Mouse (Mus musculus) adrenal gland, postnatal 14 days (tissue): ENCODE measurements at regions not wholly inside any gene's neighbourhood (a gene's known extent, or its start where the extent isn't known, plus 50 kb on each side); places are given as distances from the start of the nearest gene placed in this dataset.

ENCODE experiments used
- DNase-seq: peaks from one replicate; pipeline ENCODE4 v3.0.0; 2021; ENCODE audit warnings: mixed read lengths

DNA sequence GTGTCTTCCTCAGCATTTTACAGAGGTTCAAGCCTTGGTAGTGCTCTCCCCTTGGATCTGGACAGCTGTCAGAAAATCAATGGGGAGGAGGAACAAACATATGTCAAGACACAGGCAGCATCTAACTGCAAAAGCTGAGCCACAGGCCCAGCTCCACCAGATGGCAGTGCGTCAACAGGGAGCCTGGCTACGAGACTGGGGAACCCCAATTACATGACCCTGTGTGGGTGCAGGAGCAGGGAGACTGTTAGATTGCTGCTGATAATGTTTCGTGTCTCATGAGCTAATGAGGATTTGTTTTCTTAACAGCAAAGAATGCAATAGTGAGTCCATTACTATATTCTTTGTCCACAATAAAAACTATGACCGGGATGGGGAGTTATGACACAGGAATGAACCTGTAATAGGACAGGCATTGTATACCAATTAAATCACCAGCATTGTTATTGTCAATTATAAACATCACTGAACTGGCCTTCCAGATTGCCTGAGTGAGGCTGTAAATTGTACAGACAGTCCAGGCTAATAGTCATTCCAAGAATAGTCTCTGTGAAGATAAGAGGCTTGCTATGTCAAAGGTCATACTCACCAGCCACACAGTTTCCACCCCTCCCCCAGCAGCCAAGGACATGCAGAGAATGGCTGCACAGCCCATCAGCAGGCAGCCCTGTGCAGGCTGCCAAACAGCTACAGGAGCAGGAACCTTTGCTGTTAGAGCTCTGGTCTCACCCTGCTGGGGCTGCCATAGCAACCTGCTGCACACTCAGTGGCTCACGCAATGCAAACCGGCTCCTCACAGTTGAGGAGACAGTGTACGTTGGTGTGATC, 58.8 kb upstream of the Barx2 start:
- DNase-seq: peak; percentile 83

DNA sequence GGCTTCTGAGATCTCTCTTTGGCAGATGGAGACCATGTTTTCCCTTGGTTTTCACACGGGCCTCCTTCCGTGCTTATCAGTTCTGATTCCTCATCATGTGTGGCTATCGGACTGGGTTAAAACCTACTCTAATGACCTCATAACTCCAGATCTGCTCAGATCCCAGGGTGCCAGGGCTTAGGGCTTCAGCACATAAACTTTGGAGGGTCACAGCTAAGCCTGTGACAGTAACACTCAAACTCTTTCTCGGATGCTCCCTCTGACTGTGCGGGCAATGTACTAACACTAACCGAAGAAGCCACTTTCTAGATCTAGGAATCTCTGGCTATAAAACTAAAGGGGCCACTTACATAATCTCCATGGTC, 59.3 kb upstream of the Barx2 start:
- no peak for DNase-seq

DNA sequence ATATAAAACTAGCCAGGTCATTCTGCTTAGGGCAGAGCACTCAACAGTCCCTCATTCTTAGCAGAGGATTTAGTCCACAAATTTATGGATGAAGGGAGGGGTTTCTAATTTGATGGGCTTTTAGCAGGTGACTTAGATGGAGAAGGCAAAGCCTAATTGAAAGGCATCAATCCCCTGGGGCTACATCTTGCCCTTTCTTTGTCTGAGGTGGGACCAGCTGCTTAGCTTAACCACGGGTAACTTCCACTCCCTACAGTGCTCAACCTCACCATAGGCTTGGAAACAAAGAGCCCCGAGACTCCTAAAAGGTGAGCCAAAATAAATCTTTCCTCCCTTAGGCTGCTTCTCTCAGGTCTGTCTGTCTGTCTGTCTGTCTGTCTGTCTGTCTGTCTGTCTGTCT, 62.9 kb upstream of the Barx2 start:
- no peak for DNase-seq

DNA sequence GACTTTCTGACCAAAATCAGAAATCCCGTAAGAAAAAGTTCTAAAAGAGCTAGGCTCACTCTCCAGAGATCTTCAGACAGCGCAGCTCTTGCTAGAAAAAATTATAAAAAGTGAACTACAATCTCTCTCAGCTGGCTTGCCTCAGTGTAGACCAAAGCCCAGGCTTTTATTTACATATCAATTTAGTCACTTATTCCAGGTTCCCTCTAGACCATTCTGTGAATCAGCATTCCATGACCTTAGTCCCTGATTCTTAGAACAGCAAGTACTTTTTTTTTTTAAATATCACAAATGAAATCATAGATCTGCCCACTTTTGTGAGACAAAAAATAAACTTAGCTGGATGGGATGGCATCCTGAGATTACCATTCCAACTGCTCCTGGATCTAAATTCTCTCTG, 64.8 kb upstream of the Barx2 start:
- DNase-seq: no peak

DNA sequence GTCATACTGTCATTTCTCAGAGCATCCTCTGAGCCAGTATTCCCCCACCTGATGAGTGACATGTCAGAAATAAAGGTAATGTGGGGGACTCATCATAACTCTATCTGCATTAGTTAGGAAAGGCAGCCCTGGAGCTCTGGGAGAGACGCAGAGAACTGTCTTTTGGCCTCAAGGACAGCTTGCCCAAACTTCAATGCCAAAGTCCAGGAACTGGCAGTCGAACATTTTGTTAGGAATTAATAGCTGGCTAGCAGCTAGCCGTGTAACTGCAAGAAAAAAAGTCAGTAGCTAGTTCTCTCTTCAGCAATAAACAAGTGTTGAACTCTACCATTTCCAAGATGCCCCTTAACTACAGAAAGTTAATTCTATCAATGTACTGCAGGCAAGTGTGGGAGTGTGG, 65.9 kb upstream of the Barx2 start:
- DNase-seq: no peak

DNA sequence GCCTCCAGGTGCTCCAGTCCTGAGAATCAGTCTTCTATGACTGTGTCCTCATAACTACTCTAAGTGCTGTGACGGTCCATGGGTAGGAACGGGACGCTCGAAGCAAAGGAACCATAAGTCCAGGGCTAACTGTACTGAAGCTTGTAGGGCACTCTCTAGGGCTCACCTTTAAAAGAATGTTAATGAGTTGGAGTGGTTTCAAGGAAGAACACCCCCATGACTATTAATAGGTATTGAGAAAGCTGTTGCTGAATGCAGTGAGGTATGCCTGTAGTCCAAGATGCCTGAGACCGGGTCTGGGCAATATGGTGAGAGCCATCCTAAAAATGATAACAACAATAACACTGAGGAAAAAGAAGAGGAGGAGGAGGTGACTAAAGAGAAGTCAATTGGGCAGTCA, 67.2 kb upstream of the Barx2 start:
- no peak for DNase-seq

DNA sequence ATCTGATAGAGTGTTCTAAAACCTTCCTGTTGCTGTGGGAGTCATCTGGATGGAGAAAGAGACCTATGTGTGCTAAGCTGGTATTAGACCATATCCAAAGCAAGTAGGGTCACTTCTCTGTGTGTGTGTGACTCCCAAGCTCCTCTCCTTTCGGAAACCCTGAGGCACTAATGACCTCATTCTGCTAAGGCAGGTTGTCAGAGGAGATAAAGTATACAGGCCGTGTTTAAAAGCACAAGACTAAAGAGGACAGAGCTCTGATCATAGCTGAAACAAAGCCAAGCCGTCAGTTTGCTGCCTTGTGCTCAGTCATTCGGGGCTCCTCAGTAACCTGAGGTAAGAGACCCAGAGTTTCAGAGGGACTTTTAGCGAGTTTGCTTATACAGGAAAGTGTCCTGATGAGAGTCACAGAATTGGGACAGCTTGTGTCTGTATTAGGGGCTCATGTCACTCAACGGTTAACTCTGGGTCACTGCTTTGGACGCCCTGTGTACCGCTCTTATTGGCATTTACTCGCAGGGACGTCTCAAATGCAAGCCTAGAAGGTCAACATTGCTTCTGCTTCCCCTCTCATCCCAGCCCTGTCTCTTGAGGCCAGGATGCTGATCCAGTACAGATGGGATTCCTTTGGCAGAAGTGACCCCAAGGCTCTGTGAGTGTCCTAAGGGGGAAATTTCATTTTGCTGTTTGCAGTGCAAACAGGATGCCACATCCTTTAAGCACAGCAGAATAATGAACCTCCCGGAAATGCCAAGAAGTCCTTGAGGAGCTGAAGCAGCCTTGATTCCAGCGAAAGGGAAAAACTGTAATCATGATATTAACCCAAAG, 70.7 kb upstream of the Barx2 start:
- DNase-seq: peak; percentile 27

DNA sequence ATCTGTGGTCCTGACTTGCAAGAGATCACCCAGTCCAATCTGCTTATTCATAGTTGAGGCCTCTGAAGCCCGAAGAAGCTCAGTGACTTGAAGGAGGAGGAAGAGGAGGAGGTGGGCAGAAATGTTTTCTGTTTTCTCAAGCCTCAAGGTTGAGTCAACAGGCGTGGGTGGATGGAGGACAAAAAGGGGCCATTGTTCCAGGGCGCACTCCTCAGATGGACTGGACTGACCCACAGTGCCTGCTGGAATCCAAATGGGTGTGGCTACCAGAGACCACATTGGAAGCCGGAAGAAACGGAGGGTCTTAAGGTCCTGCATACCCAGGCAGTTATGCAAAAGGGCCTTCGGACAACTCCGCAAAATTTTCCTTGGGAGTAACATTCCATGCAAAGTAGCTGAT, 75.6 kb upstream of the Barx2 start:
- DNase-seq: peak; percentile 9

DNA sequence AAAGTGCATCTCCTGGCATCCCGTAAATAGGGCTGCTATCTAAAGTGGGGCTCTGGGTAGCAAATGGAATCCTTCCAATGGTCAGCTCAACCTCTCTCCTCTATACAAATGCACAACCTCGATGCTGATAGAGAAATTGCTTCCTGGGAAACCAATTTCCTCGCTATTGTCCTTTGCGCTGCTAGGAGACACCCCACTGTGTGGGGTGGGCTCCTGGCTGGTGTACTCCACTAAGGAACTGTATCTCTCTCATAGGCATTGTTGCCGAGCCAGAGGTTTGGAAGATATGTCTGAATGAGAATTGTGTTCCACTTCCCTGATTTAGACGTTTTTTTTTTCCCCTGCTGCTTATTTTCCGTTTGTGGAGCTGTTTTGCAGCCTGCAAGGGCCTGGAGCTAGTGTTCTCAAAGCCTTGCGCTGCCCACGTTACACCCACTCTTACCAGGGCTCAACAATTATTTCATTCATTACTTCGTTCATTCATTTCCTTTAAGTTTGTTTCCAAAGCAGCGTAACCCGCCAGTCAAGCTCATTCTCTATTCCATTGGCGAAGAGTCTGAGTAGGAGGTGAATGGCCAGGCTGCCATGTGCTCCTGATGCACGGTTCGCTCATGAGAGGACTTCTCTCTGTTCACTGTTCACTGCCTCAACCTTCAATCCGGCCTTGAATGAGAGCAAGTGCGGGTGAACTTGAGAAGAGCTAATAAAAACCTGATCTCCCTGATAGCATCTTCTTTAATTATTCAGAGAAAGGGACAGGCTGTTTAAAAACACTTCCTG, 76.5 kb upstream of the Barx2 start:
- no peak for DNase-seq

DNA sequence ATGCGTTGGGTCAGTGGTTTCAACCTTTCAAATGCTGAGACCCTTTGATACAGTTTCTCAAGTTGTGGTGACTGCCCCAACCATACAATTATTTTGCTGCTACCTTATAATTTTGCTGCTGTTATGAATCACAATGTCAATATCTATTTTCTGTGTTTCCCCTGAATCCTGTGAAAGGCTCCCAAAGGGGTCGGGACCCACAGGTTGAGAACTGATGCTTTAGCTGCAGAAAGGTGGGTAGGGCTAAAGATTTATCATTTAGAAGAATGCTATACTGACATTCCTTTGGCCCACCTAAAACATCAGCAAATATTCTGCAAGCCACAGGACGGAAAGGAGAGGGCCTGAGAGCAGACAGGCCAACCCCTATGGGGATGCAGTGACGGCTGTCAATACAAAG, 77.2 kb upstream of the Barx2 start:
- DNase-seq: no peak

DNA sequence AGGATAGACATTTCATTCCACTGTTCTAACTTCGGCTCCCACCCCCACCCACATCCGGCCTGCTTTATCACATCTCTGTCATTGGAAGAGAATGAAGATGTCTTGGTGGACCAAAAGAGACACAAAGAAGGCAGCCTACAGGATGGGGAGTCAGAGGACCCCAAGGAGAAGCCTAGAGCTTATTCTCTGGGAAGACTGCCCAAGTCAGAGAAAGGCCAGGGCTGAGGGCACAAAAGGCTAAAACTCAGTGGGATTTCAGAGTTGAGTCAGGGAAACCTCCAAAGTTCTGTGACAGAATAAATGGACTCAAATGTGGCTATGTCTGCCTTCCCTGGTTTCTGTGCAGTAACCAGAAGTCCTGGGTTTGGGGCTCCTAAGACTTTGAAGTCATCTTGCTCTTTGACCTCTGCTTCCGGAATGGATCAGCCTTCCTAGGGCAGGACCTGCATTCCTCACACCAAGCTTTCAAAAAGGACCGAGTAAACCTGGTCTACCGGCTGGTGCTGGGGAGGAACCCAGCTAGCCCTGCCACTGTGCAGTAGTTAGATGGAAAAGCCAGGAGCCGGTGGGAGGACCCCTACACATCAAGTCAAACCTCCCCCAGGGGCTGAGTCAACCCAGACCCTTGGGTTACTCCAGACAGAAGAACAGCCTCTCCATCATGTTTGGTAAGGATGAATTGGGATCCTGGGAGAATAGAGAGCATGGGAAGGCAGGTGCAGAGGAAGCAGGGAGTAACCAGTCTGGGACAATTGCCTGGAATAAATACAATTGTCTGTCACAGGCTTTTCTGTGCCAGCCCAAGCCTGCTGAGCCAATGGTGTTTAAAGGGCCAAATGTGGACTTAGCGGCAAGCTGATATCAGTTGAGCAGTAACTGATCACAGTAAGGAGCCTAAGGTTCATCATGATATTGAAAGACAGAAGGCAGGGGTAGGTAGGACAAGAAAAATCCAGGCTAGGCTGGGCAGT, 80.7 kb upstream of the Barx2 start:
- no peak for DNase-seq

DNA sequence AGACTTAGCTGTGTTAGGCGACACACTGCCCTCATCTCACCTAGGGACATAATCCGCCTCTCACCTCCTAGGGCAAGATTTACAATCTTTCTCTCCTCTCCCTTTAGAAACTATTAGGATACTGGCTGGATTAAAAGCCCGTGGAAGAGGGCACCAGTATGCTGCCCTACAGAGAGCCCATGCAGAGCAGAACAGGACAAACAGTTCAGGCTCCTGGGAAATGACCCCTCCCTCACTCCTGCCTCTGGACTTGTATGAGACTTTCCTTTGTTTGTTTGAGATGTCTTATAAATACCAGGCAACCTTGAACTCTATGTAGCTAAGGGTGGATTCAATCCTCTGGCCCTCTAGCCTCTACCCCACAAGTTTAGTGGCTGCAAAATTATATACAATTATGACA, 81.8 kb upstream of the Barx2 start:
- no peak for DNase-seq

DNA sequence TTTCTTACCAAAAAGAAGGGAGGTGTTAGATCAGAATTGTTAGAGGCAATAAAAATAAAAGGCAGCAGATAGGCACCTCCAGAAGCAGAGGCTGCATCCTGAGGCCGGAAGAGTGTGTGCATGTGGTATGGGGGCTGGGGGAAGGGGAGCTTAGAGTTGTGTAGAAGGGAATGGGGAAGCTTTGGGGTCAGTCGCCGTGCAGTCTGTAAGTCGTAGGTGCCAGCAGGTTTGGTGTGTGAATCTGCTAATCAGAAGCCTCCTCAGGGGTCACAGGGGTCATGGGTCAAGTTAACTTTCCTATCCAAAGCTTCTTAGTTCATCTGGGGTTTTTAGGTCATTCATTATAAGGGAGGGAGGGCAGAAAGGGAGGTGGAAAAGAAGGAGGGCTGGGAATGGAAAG, 82.4 kb upstream of the Barx2 start:
- no peak for DNase-seq

DNA sequence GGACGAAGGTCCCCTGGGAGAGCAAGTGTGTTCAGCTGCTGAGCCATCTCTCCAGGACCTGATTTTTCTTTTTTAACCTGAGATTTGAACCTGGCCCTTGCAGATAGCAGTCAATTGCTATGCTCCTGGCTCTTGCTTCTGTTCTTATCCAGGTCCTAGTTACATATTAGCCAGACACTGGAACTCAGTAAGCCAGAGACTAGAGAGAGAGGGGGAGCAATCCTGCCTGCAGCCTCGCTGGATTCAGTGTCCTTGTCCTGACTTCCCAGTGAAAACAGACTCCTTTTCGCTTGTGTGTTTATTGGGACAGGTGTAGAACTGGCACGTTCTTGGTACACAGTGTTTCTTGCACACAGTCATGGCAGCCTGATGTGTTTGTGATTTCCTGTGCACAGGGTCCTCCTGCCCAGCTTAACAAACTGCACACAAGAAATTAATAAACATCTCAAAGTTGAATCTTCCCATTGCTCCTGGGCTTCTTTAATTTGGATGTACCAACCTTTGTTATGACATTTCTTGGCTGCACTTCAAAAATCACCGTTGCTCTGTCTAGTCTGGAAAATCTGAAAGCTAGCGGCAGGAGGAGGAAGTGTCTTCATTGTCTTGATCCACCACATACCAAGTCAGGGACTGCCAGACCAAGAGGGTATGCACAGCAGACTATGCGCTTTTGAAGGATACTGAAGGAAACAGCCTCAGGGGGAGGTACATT, 83.4 kb upstream of the Barx2 start:
- DNase-seq: peak; percentile 9

DNA sequence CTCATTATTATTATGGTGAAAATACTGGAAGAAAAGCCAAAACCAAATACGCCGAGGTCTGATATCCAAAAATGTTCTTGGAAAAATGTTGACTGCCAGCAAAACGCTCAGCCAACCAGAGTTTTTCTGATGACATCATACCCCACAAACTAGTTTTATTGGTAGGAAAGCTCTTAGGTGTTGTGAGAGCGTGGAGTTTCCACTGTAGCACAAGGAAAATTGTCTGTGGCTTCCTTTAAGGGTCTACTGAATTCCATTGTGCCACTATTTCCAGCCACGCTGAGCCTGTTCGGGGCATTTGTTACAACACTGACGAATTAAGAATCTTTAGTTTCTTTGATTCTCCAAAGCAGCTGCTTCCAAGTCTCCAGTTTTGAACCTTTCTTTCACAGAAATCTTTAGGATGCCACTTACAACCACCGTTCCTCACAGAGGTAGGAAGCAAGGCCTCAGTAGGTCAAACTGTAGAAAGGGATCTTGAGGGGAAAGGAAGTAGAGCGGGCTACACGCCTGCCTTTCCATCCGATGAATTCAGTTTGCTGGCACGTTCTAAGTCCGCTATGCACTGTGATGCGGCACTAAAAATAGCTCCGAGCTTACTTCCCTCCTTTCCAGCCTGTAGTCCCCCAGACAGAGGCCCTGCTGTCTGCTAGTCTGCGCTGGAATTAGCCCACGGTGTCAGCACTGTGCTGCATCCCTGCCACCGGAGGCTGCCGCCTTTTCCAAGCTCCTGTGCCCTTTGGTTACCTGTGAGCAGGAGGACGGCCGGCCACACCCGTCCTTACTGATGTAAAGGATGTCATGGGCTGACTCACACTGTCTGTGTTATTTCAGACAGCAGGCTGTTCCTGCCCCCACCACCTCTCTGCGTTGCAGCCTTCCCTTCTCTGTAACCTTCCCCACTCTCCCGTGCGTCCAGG, 84.2 kb upstream of the Barx2 start:
- DNase-seq: peak; percentile 7

DNA sequence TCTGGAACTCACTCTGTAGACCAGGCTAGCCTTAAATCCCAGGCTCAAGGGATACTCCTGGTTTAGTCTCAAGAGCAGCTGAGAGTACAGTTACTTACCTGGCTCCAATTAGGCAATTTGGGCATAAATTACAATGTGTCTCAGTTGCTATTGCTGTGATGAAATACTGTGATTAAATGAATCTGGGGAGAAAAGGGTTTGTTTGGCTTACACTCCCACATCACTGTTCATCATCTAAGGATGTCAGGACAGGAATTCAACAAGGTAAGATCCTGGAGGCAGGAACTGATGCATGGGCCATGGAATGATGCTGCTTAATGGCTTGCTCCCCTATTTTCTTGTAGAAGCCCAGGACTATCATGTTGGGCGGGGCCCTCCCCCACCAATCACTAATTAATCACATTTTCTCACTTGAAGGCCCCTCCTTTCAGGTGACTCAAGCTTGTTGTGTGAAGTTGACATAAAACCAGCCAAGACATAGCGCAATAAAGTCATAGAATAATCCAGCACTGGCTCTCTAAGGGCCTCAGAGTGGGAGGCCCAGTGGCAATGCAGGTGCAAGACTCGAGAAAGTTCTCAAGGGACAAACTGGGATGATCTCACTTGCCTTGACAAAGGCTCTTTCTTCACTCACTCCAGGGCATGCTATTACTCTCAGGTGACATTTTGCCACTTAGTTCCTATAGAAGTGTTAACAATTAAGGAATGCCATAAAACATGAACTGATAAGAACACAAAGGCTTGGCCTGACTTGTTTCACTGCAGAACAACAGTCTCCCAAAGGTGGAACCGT, 85.4 kb upstream of the Barx2 start:
- DNase-seq: no peak

DNA sequence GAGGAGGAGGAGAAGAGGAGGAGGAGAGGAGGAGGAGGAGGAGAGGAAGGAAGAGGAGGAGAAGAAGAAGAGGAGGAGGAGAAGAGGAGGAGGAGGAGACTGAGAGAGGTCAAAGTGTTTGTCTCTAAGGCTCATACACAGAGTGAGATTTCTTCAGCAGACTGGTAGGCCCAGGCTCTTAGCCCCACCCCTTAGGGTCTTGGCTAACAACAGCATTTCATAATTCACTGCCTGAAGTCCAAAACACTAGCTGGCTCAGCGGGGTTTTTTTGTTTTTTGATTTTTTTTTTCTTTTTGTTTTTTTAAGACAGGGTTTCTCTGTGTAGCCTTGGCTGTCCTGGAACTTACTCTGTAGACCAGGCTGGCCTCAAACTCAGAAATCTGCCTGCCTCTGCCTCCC, 86.5 kb upstream of the Barx2 start:
- peak; percentile 52 for DNase-seq

DNA sequence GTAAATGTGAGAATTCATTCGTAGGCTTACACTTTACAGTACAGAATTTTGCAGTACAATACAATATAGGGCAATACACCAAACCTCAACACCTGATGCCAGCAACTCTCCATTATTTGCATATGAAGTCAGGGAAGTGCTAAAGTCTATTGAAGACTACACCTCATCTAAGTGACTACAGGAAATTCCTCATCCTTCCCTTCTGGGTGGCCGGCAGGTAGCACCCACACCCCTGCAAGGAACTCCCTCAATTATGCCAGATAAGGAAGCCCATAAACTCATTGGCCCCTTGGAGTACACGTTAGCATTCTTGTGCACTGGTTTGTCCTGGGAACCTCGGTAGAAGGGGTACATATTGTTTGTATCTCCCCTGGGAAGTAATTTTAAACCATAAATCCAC, 89.7 kb upstream of the Barx2 start:
- DNase-seq: no peak

DNA sequence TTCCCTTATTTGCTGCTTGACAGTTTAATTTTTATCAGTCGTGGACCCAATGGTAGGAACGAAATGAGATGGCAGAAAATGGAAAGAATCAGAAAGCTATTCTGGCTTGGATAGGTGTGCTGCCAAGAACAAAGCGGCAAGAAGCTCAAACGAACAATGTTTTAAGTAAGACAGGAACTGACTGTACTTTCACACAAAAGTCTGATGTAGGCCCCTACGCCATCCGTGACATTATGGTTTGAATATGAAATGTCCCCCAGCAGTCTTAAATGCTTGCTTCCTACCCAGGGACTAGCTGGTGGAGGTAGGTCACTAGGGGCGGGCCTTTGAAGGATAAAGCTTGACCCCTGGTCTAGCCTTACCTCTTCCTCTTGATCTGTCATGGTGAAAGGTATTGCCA, 90.5 kb upstream of the Barx2 start:
- no peak for DNase-seq
